Mouse (Mus musculus) intestine, embryonic 16.5 days (tissue): ENCODE results near the gene Unc13c. TPM values are rescaled to one million over a fixed set of nuclear protein-coding genes. Genes with fewer than 3 reads are reported as not detected.

Experiments
- ATAC-seq: fragments of 200-750 bp; cut with Nextera tagmentation; 2 replicates; pipeline ENCODE4 v1.8.0; 2017; ENCODE audit warnings: moderate TSS enrichment, moderate library complexity
- H3K27ac ChIP-seq: fragments of 300-500 bp; sonication (generic); 2 replicates; pipeline ENCODE4 v1.5.1; 2014; ENCODE audit warnings: mild to moderate bottlenecking, low read length
- H3K27me3 ChIP-seq: fragments of 300-500 bp; sonication (generic); replicated peaks from 2 replicates; pipeline ENCODE4 v1.6.1; 2014; ENCODE audit warnings: low read length, control low read depth, mixed read lengths; ENCODE audit not compliant: control insufficient read depth, insufficient read depth
- H3K36me3 ChIP-seq: fragments of 300-500 bp; sonication (generic); 2 replicates; pipeline ENCODE4 v1.6.1; 2014; ENCODE audit warnings: low read length, control low read depth; ENCODE audit not compliant: control insufficient read depth, insufficient read depth
- H3K4me1 ChIP-seq: fragments of 300-500 bp; sonication (generic); 2 replicates; pipeline ENCODE4 v1.6.1; 2014; ENCODE audit warnings: low read length, control low read depth, mixed read lengths; ENCODE audit not compliant: control insufficient read depth, insufficient read depth
- H3K4me2 ChIP-seq: fragments of 300-500 bp; sonication (generic); 2 replicates; pipeline ENCODE4 v1.6.1; 2014; ENCODE audit warnings: low read depth, low read length, control low read depth
- H3K4me3 ChIP-seq: fragments of 300-500 bp; sonication (generic); 2 replicates; pipeline ENCODE4 v1.5.1; 2014; ENCODE audit warnings: mild to moderate bottlenecking, low read length
- H3K9ac ChIP-seq: fragments of 300-500 bp; sonication (generic); 2 replicates; pipeline ENCODE4 v1.6.1; 2014; ENCODE audit warnings: low read depth, low read length
- H3K9me3 ChIP-seq: fragments of 300-500 bp; sonication (generic); 2 replicates; pipeline ENCODE4 v1.6.1; 2016; ENCODE audit warnings: low read length, control low read depth; ENCODE audit not compliant: control insufficient read depth
- WGBS: fragments of 180-500 bp; shearing (Covaris S2); extraction: QIAGEN DNeasy Blood & Tissue Kit; methylation state at CpG from one replicate; pipeline ENCODE4 v1.1.7; 2014; 5-methylcytosine and 5-hydroxymethylcytosine counted together
- polyA plus RNA-seq: library from polyadenylated mRNA; unstranded; fragments of >200 nt; fragmentation: Nextera tagmentation; extraction: Ambion mirVana; gene quantifications from 2 replicates; pipeline ENCODE4 v1.2.1, GENCODE M21; 2015

The Unc13c gene
- polyA plus RNA-seq, 1 experiment from 2014 or later = 0.15 TPM

GRCm38 (mm10) chr9:73896210-73896609 lies 72.6 kb downstream of the Unc13c start:
- no peaks in the 10 kb centered on the region for H3K27me3 ChIP-seq
- no peaks in the 10 kb centered on the region for H3K36me3 ChIP-seq
- H3K4me3 ChIP-seq = no peak overlapping the region
- no peak for ATAC-seq
- no peaks in the 10 kb centered on the region for H3K9me3 ChIP-seq
- no peak overlapping the region for H3K27ac ChIP-seq
- WGBS = 85% methylated on average over 3 of the region's 3 CpGs
- H3K9ac ChIP-seq = no peak overlapping the region
- H3K4me1 ChIP-seq = no peaks in the 10 kb centered on the region
- no peak overlapping the region for H3K4me2 ChIP-seq

GRCm38 (mm10) chr9:73883587-73883986 lies 85.2 kb downstream of the Unc13c start:
- Histone ChIP-seq H3K4me2 (no peak overlapping the region), H3K36me3 (no peaks in the 10 kb centered on the region), H3K9me3 (no peaks in the 10 kb centered on the region), H3K9ac (no peak overlapping the region), H3K27ac (no peak overlapping the region), H3K4me1 (no peaks in the 10 kb centered on the region), H3K27me3 (no peaks in the 10 kb centered on the region), H3K4me3 (no peak overlapping the region)
- no peak for ATAC-seq
- WGBS = 55% methylated on average over 1 of the region's 1 CpGs

DNA sequence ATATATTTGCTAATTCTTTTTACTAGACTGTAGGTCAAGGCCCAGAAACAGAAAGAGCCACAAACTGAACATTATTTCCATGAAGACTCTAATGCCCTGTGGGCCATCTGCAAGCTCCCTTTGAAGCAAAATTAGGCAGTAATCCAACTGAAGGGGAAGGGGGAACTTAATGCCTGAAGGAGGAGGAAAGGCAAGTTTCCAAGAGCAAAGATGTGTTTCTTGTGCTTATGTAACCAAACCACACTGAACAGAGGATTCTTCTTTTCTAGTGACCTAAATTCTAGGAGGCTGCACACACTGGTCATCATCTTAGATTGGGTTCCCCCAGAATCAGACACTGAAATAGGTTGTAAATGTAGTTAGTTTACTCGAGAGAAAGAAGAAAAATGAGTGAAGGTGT lies 85.6 kb downstream of the Unc13c start:
- no peak overlapping the region for H3K27ac ChIP-seq
- WGBS = 58% methylated on average over 1 of the region's 1 CpGs

DNA sequence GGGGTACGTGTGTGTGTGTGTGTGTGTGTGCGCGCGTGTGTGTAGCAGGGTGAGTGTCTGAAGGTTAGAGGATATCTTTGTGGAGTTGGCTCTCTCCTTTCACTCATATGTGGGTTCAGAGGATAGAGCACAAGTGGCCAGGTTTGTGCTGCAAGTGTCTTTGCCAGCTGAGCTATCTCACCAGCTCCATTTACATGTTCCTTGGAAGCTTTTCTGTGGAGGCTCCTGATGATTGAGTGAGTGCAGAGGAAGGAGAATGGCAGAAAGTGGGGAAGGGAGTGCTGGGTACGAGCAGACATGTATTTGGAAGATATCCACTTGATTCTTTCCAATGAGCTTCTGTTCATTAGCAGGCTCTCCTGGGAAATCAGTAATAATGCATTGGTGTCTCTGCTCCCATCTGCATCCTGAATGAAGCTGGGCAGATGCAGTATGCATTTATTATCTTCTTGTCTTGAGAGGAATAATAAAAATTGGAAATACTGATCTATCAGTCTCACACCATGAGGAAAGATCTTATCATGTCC lies 86.3 kb downstream of the Unc13c start:
- H3K4me2 ChIP-seq = no peak overlapping the region
- H3K4me1 ChIP-seq = no peaks in the 10 kb centered on the region
- 88% methylated on average over 5 of the region's 5 CpGs for WGBS
- H3K9ac ChIP-seq = no peak overlapping the region
- no peaks in the 10 kb centered on the region for H3K36me3 ChIP-seq
- H3K27ac ChIP-seq = no peak overlapping the region
- no peak for ATAC-seq
- H3K27me3 ChIP-seq = no peaks in the 10 kb centered on the region
- H3K4me3 ChIP-seq = no peak overlapping the region
- H3K9me3 ChIP-seq = no peaks in the 10 kb centered on the region

More for the DNA sequence above, 85.6 kb downstream of the Unc13c start:
- no peak for ATAC-seq
- H3K36me3 ChIP-seq = no peaks in the 10 kb centered on the region
- H3K9me3 ChIP-seq = no peaks in the 10 kb centered on the region
- no peak overlapping the region for H3K4me3 ChIP-seq
- no peak overlapping the region for H3K9ac ChIP-seq
- H3K27me3 ChIP-seq = no peaks in the 10 kb centered on the region
- H3K4me2 ChIP-seq = no peak overlapping the region
- no peaks in the 10 kb centered on the region for H3K4me1 ChIP-seq

DNA sequence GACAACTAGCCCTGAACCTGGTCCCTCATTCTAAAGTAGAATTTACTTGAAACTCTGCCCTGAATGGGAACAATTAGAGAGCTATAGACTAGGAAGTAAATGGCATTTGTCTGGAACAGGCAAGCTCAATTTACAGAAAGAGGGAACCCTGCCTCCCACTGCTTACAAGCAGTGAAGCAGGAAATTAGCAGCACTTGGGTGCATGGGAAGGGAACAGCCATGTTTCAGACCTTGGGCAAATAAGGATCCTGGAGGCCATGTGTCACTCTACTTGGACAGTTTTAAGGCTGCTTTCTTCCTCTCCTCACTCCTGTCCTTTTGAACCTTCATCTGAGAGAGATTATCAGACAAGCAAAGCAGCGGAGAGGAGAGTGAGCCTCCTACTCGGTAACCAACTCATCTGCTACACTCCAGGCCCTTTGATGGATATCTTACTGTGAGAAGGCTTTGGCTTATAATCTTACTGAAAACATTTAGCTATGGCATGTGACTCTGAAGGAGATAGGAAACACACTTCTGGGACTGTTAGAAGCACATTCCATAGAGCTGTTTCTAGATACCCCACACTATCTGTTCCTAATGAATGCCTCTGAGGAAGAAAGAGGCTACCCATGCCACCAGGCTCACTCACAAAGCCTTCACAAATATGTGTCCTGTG lies 101.2 kb downstream of the Unc13c start:
- no peak overlapping the region for H3K9ac ChIP-seq
- ATAC-seq = no peak
- H3K27me3 ChIP-seq = no peaks in the 10 kb centered on the region
- no peaks in the 10 kb centered on the region for H3K9me3 ChIP-seq
- WGBS = 37% methylated on average over 2 of the region's 2 CpGs
- no peak overlapping the region for H3K27ac ChIP-seq
- no peaks in the 10 kb centered on the region for H3K4me1 ChIP-seq
- no peak overlapping the region for H3K4me2 ChIP-seq
- H3K4me3 ChIP-seq = no peak overlapping the region
- H3K36me3 ChIP-seq = no peaks in the 10 kb centered on the region

- Histone ChIP-seq H3K4me2 (no peak overlapping the region), H3K9ac (no peak overlapping the region), H3K4me1 (no peaks in the 10 kb centered on the region), H3K27me3 (no peaks in the 10 kb centered on the region), H3K27ac (no peak overlapping the region), H3K36me3 (no peaks in the 10 kb centered on the region), H3K9me3 (no peaks in the 10 kb centered on the region), H3K4me3 (no peak overlapping the region)
- no peak for ATAC-seq
- 85% methylated on average over 2 of the region's 2 CpGs for WGBS
Measured at GRCm38 (mm10) chr9:73866666-73867065, 102.1 kb downstream of the Unc13c start.

DNA sequence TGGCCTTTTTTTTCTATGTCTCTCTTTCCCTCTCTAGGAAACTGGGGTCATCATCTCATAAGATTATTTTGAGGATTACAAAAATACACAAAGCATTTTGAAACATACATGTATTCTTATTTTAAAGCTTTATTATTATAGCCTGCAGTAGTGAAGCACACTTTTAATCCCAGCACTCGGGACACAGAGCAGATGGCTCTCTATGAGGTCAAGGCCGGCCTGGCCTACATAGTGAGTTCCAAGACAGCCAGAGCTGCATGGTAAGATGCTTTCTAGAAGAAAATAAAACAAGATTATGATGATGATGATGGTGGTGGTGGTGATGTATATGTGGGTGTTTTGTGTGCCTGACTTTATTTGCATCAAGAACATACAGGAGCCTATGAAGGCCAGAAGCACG lies 109.3 kb downstream of the Unc13c start:
- WGBS = 90% methylated on average over 3 of the region's 3 CpGs
- H3K4me3 ChIP-seq = no peak overlapping the region

DNA sequence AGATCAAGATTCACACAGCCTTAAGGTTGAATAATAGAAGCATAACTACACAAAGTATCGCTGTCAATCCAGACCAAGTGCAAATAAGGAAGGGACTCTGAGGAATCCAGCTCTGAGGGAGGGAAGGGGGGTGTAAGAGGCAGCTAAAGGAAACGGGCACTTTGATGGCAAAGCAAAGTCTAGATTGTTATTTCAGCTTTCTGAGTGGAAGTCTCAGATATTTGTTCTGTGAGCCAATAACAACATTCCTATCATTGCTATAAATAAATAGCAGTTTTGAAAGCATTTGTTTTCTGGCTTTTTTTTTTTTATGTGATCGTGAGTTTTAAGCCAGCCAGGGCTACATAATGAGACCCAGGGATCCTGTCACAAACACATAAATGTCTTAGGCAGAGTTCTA lies 114.5 kb downstream of the Unc13c start:
- 51% methylated on average over 3 of the region's 3 CpGs for WGBS

More for the DNA sequence above, 109.3 kb downstream of the Unc13c start:
- Histone ChIP-seq H3K4me1 (no peaks in the 10 kb centered on the region), H3K36me3 (no peaks in the 10 kb centered on the region), H3K9ac (no peak overlapping the region), H3K9me3 (no peaks in the 10 kb centered on the region), H3K27ac (no peak overlapping the region), H3K27me3 (no peaks in the 10 kb centered on the region), H3K4me2 (no peak overlapping the region)
- no peak for ATAC-seq

GRCm38 (mm10) chr9:73806681-73807080 lies 162.1 kb downstream of the Unc13c start:
- Histone ChIP-seq H3K9me3 (no peaks in the 10 kb centered on the region), H3K9ac (no peak overlapping the region), H3K36me3 (no peaks in the 10 kb centered on the region), H3K4me3 (no peak overlapping the region), H3K4me2 (no peak overlapping the region), H3K27me3 (no peaks in the 10 kb centered on the region), H3K4me1 (no peaks in the 10 kb centered on the region), H3K27ac (no peak overlapping the region)
- no peak for ATAC-seq
- WGBS = 86% methylated on average over 4 of the region's 4 CpGs

More for the DNA sequence above, 114.5 kb downstream of the Unc13c start:
- no peak overlapping the region for H3K4me3 ChIP-seq
- ATAC-seq = no peak
- H3K4me2 ChIP-seq = no peak overlapping the region
- H3K9ac ChIP-seq = no peak overlapping the region
- no peaks in the 10 kb centered on the region for H3K36me3 ChIP-seq
- no peak overlapping the region for H3K27ac ChIP-seq
- no peaks in the 10 kb centered on the region for H3K4me1 ChIP-seq
- H3K27me3 ChIP-seq = no peaks in the 10 kb centered on the region
- H3K9me3 ChIP-seq = 0 out of 2 replicates have a peak, but pooled peaks cover 2% of the 10 kb centered on the region

DNA sequence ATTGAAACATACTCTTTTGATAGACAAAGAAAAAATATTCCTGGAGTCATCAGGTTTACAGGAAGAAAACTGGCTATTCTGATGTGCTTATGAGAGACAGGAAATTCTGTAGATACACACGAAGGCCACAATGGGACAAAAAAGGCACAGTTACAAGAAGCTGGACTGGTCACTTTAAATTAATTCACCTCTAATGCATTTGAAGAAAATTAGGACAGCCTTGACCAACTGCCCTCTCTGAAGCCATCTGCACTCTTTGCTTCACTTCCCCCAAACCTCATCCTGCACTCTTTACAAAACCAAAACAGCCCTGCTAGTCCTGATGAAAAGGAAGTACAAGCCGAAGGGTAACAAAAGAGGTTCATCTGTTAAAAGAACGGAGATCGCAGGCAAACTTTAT lies 194.2 kb downstream of the Unc13c start:
- Histone ChIP-seq H3K4me2 (no peak overlapping the region), H3K27ac (no peak overlapping the region), H3K4me1 (no peaks in the 10 kb centered on the region), H3K9me3 (no peaks in the 10 kb centered on the region), H3K9ac (no peak overlapping the region), H3K4me3 (no peak overlapping the region), H3K36me3 (no peaks in the 10 kb centered on the region), H3K27me3 (no peaks in the 10 kb centered on the region)
- 68% methylated on average over 4 of the region's 4 CpGs for WGBS
- ATAC-seq = no peak
